Mouse (Mus musculus): ENCODE data around the gene Sct.

DNA sequence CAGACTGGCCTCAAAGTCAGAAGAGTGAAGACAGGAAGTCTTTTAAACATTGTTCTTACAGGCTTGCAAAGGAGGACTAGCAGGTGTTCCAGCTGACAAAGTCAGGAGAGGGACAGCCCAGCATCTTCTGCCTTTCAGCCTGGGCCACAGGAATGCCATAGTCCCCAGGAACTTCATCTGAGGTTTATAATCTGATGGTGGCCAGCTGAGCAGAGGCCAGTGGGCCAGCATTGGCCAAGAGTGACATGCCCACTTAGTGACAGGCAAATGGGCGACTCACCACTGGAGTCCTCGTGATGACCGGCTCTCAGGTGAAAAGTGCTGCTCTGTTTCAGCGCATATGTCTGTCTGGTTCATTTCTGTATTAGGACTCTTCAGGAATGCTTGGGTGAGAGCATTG lies 48.4 kb downstream of the Sct start:
- TF ChIP-seq POLR2A (IDR thresholded peaks at IDR 0.05; ENCODE audit: insufficient read depth, low read length): no peak
- no peak for TF ChIP-seq CTCF (IDR thresholded peaks at IDR 0.05; ENCODE audit: low read depth, low read length)
- TF ChIP-seq EP300 (IDR thresholded peaks at IDR 0.05; ENCODE audit: insufficient read depth, low read depth, low read length): no peak
